Mouse (Mus musculus) thymus, adult 2 months (tissue): Measurements from ENCODE around the gene Calhm6. TPM values are rescaled to one million over a fixed set of nuclear protein-coding genes. Genes with fewer than 3 reads are reported as not detected.

Experiments
- DNase-seq: peaks from one replicate; pipeline ENCODE4 v3.0.0; 2021
- H3K27ac ChIP-seq: fragments of 200-500 bp; 2 replicates; pipeline ENCODE4 v1.5.1; 2012; ENCODE audit warnings: low read length, control low read depth; ENCODE audit not compliant: control insufficient read depth, insufficient read depth
- H3K27me3 ChIP-seq: fragments of 200-500 bp; 2 replicates; pipeline ENCODE4 v1.6.1; 2012; ENCODE audit warnings: mild to moderate bottlenecking, low read length, moderate library complexity, mixed read lengths; ENCODE audit not compliant: control insufficient read depth, insufficient read depth
- H3K36me3 ChIP-seq: fragments of 200-500 bp; 2 replicates; pipeline ENCODE4 v1.6.1; 2012; ENCODE audit warnings: mild to moderate bottlenecking, low read length, moderate library complexity; ENCODE audit not compliant: control insufficient read depth, insufficient read depth
- H3K4me1 ChIP-seq: fragments of 200-500 bp; replicated peaks from 2 replicates; pipeline ENCODE4 v1.6.1; 2012; ENCODE audit warnings: low read length; ENCODE audit not compliant: control insufficient read depth, insufficient read depth
- H3K4me3 ChIP-seq: fragments of 200-500 bp; 2 replicates; pipeline ENCODE4 v1.5.1; 2012; ENCODE audit warnings: mild to moderate bottlenecking, low read length, control low read depth, moderate library complexity; ENCODE audit not compliant: control insufficient read depth, insufficient read depth
- CTCF ChIP-seq: fragments of 200-500 bp; IDR thresholded peaks from 2 replicates; pipeline ENCODE4 v1.5.1; 2012; ENCODE audit warnings: mild to moderate bottlenecking, control low read depth, low read length, moderate library complexity, borderline replicate concordance; ENCODE audit not compliant: control insufficient read depth, poor library complexity, insufficient read depth; ENCODE audit errors: extremely low read depth
- POLR2A ChIP-seq: fragments of 200-500 bp; IDR thresholded peaks from 2 replicates; pipeline ENCODE4 v1.6.1; 2012; ENCODE audit warnings: mild to moderate bottlenecking, low read length, control low read depth, moderate library complexity; ENCODE audit not compliant: control insufficient read depth, poor library complexity, insufficient read depth; ENCODE audit errors: extremely low read depth
- WGBS: fragments of 180-500 bp; shearing (Covaris S2); methylation state at CpG from one replicate; pipeline ENCODE4 v1.1.7; 2018; 5-methylcytosine and 5-hydroxymethylcytosine counted together
- polyA plus RNA-seq: library from polyadenylated mRNA; depleted of rRNA; stranded (reverse); fragments of >200 nt; gene quantifications from 2 replicates; pipeline ENCODE4 v1.2.3, GENCODE M21; 2012

The Calhm6 gene
- polyA plus RNA-seq, 1 experiment: 16.5 TPM

DNA sequence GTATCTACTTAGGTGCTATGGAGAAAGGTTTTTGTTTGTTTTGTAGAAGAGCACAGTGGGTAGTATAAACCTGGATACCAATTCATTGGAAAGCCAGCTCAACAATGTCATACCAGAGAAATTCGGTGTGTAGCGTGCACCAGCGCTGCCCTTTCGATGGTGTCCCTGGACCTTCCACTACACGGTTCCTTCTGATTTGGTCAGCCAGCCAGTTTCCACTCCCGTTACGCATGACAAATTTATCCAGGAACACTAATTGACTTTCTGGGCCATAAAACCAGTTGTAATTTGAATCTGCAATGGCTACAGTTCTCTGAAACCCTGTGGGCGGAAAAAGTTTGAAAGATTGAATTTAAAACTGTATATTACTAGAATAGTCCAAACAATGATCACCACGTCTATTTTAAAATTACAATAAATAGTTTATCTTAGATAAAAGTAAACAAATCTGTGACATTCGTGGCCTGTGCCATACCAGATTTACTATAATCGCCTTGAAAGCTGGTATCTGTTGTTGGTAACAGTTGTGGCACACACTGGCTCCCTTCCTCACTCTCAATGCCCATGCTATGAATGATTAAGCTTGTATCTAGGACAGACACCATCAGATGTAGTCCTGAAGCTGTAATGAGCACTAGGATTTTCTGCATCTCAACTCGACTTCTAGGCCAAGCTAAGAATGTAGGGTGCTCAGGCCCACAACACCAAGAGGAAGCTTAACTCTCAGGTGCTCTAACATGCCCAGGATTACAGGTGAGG is 28.2 kb upstream of the Calhm6 start:
- 94% methylated on average over 12 of the region's 12 CpGs for WGBS
- DNase-seq: no peak
- no peaks in the 10 kb centered on the region for H3K27me3 ChIP-seq

DNA sequence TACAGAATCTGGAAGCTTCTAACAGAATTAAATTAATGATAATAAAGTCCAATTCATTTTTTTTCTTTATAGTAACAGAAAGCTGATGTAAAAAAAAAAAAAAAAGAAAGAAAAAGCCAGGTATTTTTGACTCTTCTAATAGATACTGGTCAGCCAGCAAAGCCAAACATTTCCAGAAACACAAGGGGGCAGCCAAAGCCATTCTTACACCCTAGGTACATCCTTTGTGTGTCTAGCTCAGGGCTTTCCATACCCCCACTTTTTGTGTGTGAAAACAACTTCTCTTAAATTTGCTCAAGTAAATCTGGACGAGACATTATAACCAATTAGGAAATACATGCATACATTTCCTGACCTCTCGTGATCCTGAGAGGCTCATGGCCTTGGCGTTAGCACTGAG is 24.0 kb upstream of the Calhm6 start:
- H3K4me3 ChIP-seq: no peak overlapping the region
- 79% methylated on average over 3 of the region's 3 CpGs for WGBS
- no peak overlapping the region for H3K27ac ChIP-seq
- H3K4me1 ChIP-seq: no peaks in the 10 kb centered on the region
- no peaks in the 10 kb centered on the region for H3K36me3 ChIP-seq
- no peaks in the 10 kb centered on the region for H3K27me3 ChIP-seq
- TF ChIP-seq CTCF (no peak), POLR2A (no peak)
- no peak for DNase-seq

More for the DNA sequence above, 28.2 kb upstream of the Calhm6 start:
- Histone ChIP-seq H3K4me1 (no peaks in the 10 kb centered on the region), H3K36me3 (no peaks in the 10 kb centered on the region), H3K27ac (no peak overlapping the region), H3K4me3 (no peak overlapping the region)
- no peak for TF ChIP-seq CTCF
- TF ChIP-seq POLR2A: no peak

DNA sequence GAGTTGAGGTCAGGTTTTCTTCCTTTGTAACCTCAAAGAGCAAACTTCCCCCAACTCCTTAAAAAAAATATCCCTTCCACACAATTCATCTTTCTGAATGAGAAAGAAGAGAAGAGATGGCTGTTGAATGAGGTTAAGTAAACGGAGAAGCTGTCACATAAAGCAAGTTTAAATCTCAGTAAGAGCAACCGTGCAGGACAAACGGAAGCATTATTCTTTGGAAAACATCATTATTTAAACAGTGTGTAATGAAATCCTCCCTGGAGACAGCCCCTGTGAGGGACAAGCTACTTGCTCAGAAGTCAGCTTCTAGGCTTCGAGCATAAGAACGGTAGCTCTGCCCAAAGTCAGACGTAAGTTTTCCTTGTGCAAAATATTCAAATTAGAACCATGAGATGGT is 22.7 kb upstream of the Calhm6 start:
- Histone ChIP-seq H3K27me3 (no peaks in the 10 kb centered on the region), H3K36me3 (no peaks in the 10 kb centered on the region), H3K4me1 (no peaks in the 10 kb centered on the region), H3K27ac (no peak overlapping the region), H3K4me3 (no peak overlapping the region)
- TF ChIP-seq POLR2A (no peak), CTCF (no peak)
- no peak for DNase-seq
- WGBS: 89% methylated on average over 6 of the region's 6 CpGs

DNA sequence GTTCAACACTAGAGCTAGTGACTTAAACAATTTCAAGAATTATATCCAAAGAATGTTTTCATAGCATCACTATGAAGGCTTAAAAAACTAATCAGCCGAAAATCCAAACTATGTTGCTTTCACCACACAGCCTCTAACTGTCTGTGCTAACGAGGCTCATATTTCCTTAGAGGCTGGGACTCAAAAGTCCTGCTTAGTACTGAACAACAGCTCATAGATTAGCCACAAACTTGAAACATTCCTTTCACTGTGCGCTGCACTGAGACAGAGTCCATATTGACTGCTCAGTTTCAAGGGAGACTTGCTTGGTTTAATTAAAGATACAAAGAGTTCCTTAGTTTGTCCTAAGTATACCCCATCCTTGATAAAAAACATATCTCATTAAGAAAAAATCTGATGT is 22.0 kb upstream of the Calhm6 start:
- Histone ChIP-seq H3K4me1 (no peaks in the 10 kb centered on the region), H3K36me3 (no peaks in the 10 kb centered on the region), H3K27me3 (no peaks in the 10 kb centered on the region), H3K27ac (no peak overlapping the region), H3K4me3 (no peak overlapping the region)
- 90% methylated on average over 3 of the region's 3 CpGs for WGBS
- DNase-seq: no peak
- no peak for TF ChIP-seq POLR2A
- TF ChIP-seq CTCF: no peak

DNA sequence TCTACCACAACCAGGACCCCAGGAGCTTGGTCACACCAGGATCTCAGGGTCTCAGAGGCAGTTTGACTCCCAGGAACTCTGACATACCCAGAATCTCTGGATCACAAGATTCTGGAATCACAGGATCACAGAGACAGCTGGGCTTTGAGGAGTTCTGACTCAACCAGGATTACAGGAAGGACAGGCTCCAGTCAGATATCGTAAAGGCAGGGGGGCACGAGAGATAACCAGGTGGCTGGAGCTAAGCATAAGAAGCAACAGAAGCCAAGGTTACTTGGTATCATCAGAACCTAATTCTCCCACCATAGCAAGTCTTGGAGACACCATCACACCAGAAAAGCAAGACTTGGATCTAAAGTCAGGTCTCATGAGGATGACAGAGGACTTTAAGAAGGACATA is 13.9 kb upstream of the Calhm6 start:
- WGBS: 94% methylated on average over 2 of the region's 2 CpGs
- no peak overlapping the region for H3K27ac ChIP-seq
- TF ChIP-seq CTCF (no peak), POLR2A (no peak)
- H3K4me1 ChIP-seq: no peaks in the 10 kb centered on the region
- DNase-seq: no peak
- H3K36me3 ChIP-seq: no peaks in the 10 kb centered on the region
- H3K4me3 ChIP-seq: no peak overlapping the region
- H3K27me3 ChIP-seq: no peaks in the 10 kb centered on the region

DNA sequence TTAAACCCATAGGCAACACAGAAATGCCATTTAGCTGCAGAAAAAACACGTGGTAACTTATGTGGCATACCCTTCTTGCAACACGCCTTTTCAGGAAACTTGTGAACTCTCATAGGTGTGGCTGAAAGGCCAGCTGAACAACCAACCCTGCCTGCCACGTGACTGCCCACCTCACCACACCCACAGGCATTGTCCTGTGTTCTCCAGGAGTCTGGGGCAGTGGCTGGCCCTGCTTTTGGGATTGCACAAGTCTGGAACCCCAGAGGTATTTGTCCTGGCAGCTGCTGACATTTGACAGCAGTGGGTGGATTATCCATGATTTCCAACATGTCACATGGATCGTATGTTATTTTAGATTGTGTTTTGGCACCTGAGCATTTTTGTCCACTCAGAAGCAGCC is 12.0 kb upstream of the Calhm6 start:
- H3K4me3 ChIP-seq: no peak overlapping the region
- no peaks in the 10 kb centered on the region for H3K36me3 ChIP-seq
- H3K27ac ChIP-seq: no peak overlapping the region
- TF ChIP-seq POLR2A (no peak), CTCF (no peak)
- no peaks in the 10 kb centered on the region for H3K4me1 ChIP-seq
- H3K27me3 ChIP-seq: no peaks in the 10 kb centered on the region
- DNase-seq: no peak
- whole genome bisulfite sequencing: 71% methylated on average over 4 of the region's 4 CpGs

DNA sequence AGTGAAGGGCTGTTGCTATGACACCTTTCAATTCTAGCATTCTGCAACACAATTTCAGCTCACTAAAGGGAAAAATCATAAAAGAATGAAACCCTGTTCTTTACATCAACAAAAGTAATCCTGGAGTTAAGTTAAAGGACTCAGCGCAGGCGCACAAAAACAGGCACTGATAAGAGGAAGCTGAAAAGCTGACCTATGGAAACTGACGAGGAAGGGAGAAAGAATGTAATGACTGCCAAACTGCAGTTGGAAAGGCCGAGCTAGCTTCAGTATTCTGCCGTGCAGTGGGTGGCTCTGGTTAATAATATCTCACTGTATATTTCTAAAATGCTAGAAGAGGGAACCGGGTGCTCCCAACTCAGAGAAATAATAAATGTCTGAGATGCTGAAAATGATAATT is 10.2 kb upstream of the Calhm6 start:
- TF ChIP-seq CTCF (no peak), POLR2A (no peak)

More for the DNA sequence above, 10.2 kb upstream of the Calhm6 start:
- no peak for DNase-seq
- Histone ChIP-seq H3K27me3 (no peaks in the 10 kb centered on the region), H3K36me3 (no peaks in the 10 kb centered on the region), H3K4me3 (no peak overlapping the region), H3K27ac (no peak overlapping the region), H3K4me1 (no peaks in the 10 kb centered on the region)
- 76% methylated on average over 6 of the region's 6 CpGs for WGBS
